Mouse (Mus musculus) embryonic facial prominence, embryonic 10.5 days (tissue): ENCODE data around the gene Hcrtr2. TPM values are rescaled to one million over a fixed set of nuclear protein-coding genes. Genes with fewer than 3 reads are reported as not detected.

ENCODE experiments used
- DNase-seq: peaks from one replicate; pipeline ENCODE4 v3.0.0-alpha.2; 2017; ENCODE audit warnings: low spot score
- H3K27ac ChIP-seq: fragments of 300-500 bp; sonication (generic); replicated peaks from 2 replicates; pipeline ENCODE4 v1.5.1; 2016; ENCODE audit warnings: mild to moderate bottlenecking
- H3K27me3 ChIP-seq: fragments of 300-500 bp; sonication (generic); replicated peaks from 2 replicates; pipeline ENCODE4 v1.6.1; 2016; ENCODE audit warnings: low read depth, mild to moderate bottlenecking; ENCODE audit not compliant: poor library complexity, severe bottlenecking
- H3K36me3 ChIP-seq: fragments of 300-500 bp; sonication (generic); replicated peaks from 2 replicates; pipeline ENCODE4 v1.6.1; 2016; ENCODE audit warnings: mild to moderate bottlenecking, moderate library complexity
- H3K4me1 ChIP-seq: fragments of 300-500 bp; sonication (generic); 2 replicates; pipeline ENCODE4 v1.6.1; 2016
- H3K4me3 ChIP-seq: fragments of 300-500 bp; sonication (generic); 2 replicates; pipeline ENCODE4 v1.5.1; 2016; ENCODE audit warnings: mild to moderate bottlenecking, moderate library complexity
- H3K9me3 ChIP-seq: fragments of 300-500 bp; sonication (generic); 2 replicates; pipeline ENCODE4 v1.6.1; 2016; ENCODE audit warnings: mild to moderate bottlenecking
- WGBS: fragments of 180-500 bp; shearing (Covaris S2); methylation state at CpG from one replicate; pipeline ENCODE4 v1.1.7; 2016; 5-methylcytosine and 5-hydroxymethylcytosine counted together
- polyA plus RNA-seq: library from polyadenylated mRNA; unstranded; fragments of >200 nt; fragmentation: Nextera tagmentation; extraction: Ambion mirVana; gene quantifications from 2 replicates; pipeline ENCODE4 v1.2.1, GENCODE M21; 2016

The Hcrtr2 gene
- polyA plus RNA-seq, 1 experiment from 2014 or later = 0.60 TPM

- no peak overlapping the region for H3K4me3 ChIP-seq
- H3K36me3 ChIP-seq = no peaks in the 10 kb centered on the region
- no peaks in the 10 kb centered on the region for H3K9me3 ChIP-seq
- DNase-seq = no peak
- no peaks in the 10 kb centered on the region for H3K4me1 ChIP-seq
- 67% methylated on average over 1 of the region's 1 CpGs for WGBS
- H3K27ac ChIP-seq = no peak overlapping the region
- H3K27me3 ChIP-seq = no peaks in the 10 kb centered on the region
Measured at GRCm38 (mm10) chr9:76312221-76312620, 11.4 kb downstream of the Hcrtr2 start.

DNA sequence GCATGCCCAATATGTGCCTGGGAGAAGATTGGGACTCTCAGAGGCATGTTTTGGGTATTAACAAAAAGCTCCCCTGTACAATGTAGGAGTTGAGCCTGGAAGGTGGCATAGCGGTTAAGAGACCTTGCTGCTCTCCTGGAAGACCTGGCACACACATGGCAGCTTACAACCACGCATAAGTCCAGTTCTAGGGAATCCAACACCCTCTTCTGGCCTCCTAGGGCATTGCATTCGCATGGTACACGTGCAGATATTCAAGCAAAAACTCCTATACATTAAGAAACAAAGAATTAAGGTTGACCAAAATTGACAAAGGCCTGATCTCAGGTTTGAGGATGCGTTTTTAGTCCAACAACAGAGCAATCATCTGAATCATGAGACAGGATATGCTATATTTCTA lies 32.3 kb downstream of the Hcrtr2 start:
- Histone ChIP-seq H3K9me3 (no peaks in the 10 kb centered on the region), H3K36me3 (no peaks in the 10 kb centered on the region), H3K4me1 (no peaks in the 10 kb centered on the region), H3K27ac (no peak overlapping the region), H3K4me3 (no peak overlapping the region), H3K27me3 (no peaks in the 10 kb centered on the region)
- 73% methylated on average over 5 of the region's 5 CpGs for WGBS
- DNase-seq = no peak

GRCm38 (mm10) chr9:76270886-76271285 lies 52.8 kb downstream of the Hcrtr2 start:
- H3K4me3 ChIP-seq = no peak overlapping the region
- H3K9me3 ChIP-seq = no peaks in the 10 kb centered on the region
- no peaks in the 10 kb centered on the region for H3K36me3 ChIP-seq
- no peaks in the 10 kb centered on the region for H3K27me3 ChIP-seq
- no peak overlapping the region for H3K27ac ChIP-seq
- no peak for DNase-seq
- no peaks in the 10 kb centered on the region for H3K4me1 ChIP-seq

GRCm38 (mm10) chr9:76257731-76258130 lies 65.9 kb downstream of the Hcrtr2 start:
- no peaks in the 10 kb centered on the region for H3K27me3 ChIP-seq
- H3K4me3 ChIP-seq = no peak overlapping the region
- no peak overlapping the region for H3K27ac ChIP-seq
- no peaks in the 10 kb centered on the region for H3K4me1 ChIP-seq
- no peaks in the 10 kb centered on the region for H3K9me3 ChIP-seq
- DNase-seq = no peak
- WGBS = 84% methylated on average over 5 of the region's 5 CpGs
- H3K36me3 ChIP-seq = no peaks in the 10 kb centered on the region

- 88% methylated on average over 7 of the region's 7 CpGs for WGBS
- no peak overlapping the region for H3K4me3 ChIP-seq
- DNase-seq = no peak
Measured at GRCm38 (mm10) chr9:76252544-76252943, 71.1 kb downstream of the Hcrtr2 start.

DNA sequence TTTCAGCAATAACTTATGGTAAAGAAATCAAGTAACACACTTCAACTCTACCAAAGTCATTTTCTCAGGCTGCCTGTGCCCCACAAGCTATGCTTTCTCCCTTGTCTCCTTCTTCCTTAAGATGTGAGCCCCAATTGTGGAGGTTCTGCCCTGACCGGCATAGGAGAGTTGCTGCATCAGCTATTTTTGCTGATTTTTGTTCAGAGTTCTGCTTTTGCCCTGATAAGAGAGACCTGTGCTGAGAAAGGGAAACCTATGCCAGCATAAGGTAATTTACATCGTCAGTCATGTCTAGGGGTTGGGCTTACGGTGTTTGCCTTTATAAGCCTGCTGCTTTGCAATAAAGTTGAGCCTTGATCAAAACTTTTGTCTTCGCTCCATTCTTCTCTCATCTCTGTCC lies 71.5 kb downstream of the Hcrtr2 start:
- Histone ChIP-seq H3K4me1 (no peaks in the 10 kb centered on the region), H3K27me3 (no peaks in the 10 kb centered on the region), H3K36me3 (no peaks in the 10 kb centered on the region), H3K9me3 (no peaks in the 10 kb centered on the region), H3K4me3 (no peak overlapping the region), H3K27ac (no peak overlapping the region)
- 91% methylated on average over 4 of the region's 4 CpGs for WGBS
- DNase-seq = no peak

More at GRCm38 (mm10) chr9:76252544-76252943, 71.1 kb downstream of the Hcrtr2 start:
- H3K9me3 ChIP-seq = no peaks in the 10 kb centered on the region
- H3K4me1 ChIP-seq = no peaks in the 10 kb centered on the region
- H3K27me3 ChIP-seq = no peaks in the 10 kb centered on the region
- no peak overlapping the region for H3K27ac ChIP-seq
- H3K36me3 ChIP-seq = no peaks in the 10 kb centered on the region

GRCm38 (mm10) chr9:76242322-76242721 lies 81.3 kb downstream of the Hcrtr2 start:
- H3K4me3 ChIP-seq = no peak overlapping the region
- no peak for DNase-seq
- no peaks in the 10 kb centered on the region for H3K27me3 ChIP-seq
- H3K4me1 ChIP-seq = 0 out of 2 replicates have a peak, but pooled peaks cover under 1% of the 10 kb centered on the region
- H3K9me3 ChIP-seq = no peaks in the 10 kb centered on the region
- H3K36me3 ChIP-seq = no peaks in the 10 kb centered on the region
- WGBS = 56% methylated on average over 1 of the region's 1 CpGs
- H3K27ac ChIP-seq = no peak overlapping the region

GRCm38 (mm10) chr9:76237946-76238345 lies 85.7 kb downstream of the Hcrtr2 start:
- WGBS = 89% methylated on average over 5 of the region's 5 CpGs
- Histone ChIP-seq H3K4me1 (peaks cover 27% of the 10 kb centered on the region), H3K4me3 (no peak overlapping the region), H3K27ac (no peak overlapping the region), H3K9me3 (no peaks in the 10 kb centered on the region), H3K36me3 (no peaks in the 10 kb centered on the region), H3K27me3 (no peaks in the 10 kb centered on the region)
- no peak for DNase-seq

GRCm38 (mm10) chr9:76237243-76237642 lies 86.4 kb downstream of the Hcrtr2 start:
- Histone ChIP-seq H3K27me3 (no peaks in the 10 kb centered on the region), H3K4me1 (peaks cover 27% of the 10 kb centered on the region), H3K9me3 (no peaks in the 10 kb centered on the region), H3K4me3 (no peak overlapping the region), H3K36me3 (no peaks in the 10 kb centered on the region), H3K27ac (peak overlapping the region; percentile 24; the same call in 1 of the 2 replicates)
- 52% methylated on average over 12 of the region's 12 CpGs for WGBS
- DNase-seq = peak; percentile 27

- Histone ChIP-seq H3K4me1 (peaks cover 27% of the 10 kb centered on the region), H3K4me3 (peak overlapping the region; percentile 56), H3K36me3 (no peaks in the 10 kb centered on the region), H3K27ac (peak overlapping the region; percentile 84), H3K9me3 (no peaks in the 10 kb centered on the region), H3K27me3 (no peaks in the 10 kb centered on the region)
- WGBS = 2% methylated on average over 7 of the region's 7 CpGs
- DNase-seq = peak; percentile 72
Measured at GRCm38 (mm10) chr9:76236626-76237025, 87.0 kb downstream of the Hcrtr2 start.

DNA sequence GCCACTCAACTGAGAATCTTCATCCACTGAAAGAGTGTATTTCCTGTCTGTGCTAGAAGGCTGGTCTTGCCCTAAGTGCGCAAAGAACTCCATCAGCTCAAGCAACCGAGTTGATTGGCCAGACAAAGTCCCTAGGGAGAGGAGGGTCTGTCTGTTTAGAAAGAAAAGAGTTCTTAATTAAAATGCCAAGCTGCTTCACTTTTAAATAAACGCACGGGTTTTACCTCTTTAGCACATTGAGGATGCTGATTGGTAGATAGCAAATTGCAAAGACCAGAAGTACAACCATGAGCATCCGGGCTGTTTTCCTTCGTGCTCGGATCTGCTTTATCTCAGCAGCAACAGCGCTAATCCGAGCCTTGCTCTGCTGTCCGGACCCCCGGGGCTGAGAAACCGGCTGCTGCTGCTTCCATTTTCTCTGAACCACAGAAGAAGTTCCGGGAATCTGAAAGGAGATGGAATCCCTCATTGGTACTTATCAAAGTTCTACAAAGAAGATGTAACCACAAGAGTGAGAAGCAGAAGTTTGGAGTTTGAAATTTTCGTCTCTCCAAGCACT lies 87.6 kb downstream of the Hcrtr2 start:
- peak; percentile 74 for DNase-seq
- H3K36me3 ChIP-seq = no peaks in the 10 kb centered on the region
- H3K27me3 ChIP-seq = no peaks in the 10 kb centered on the region
- peaks cover 27% of the 10 kb centered on the region for H3K4me1 ChIP-seq
- H3K9me3 ChIP-seq = no peaks in the 10 kb centered on the region
- WGBS = 1% methylated on average over 14 of the region's 14 CpGs
- H3K4me3 ChIP-seq = peak overlapping the region; percentile 56
- H3K27ac ChIP-seq = peak overlapping the region; percentile 84

GRCm38 (mm10) chr9:76234899-76235298 lies 88.8 kb downstream of the Hcrtr2 start:
- no peaks in the 10 kb centered on the region for H3K9me3 ChIP-seq
- no peak overlapping the region for H3K4me3 ChIP-seq
- no peaks in the 10 kb centered on the region for H3K27me3 ChIP-seq
- 48% methylated on average over 7 of the region's 7 CpGs for WGBS
- H3K4me1 ChIP-seq = peaks cover 27% of the 10 kb centered on the region
- no peaks in the 10 kb centered on the region for H3K36me3 ChIP-seq
- H3K27ac ChIP-seq = peak overlapping the region; percentile 4; the same call in 1 of the 2 replicates
- peak; percentile 64 for DNase-seq

DNA sequence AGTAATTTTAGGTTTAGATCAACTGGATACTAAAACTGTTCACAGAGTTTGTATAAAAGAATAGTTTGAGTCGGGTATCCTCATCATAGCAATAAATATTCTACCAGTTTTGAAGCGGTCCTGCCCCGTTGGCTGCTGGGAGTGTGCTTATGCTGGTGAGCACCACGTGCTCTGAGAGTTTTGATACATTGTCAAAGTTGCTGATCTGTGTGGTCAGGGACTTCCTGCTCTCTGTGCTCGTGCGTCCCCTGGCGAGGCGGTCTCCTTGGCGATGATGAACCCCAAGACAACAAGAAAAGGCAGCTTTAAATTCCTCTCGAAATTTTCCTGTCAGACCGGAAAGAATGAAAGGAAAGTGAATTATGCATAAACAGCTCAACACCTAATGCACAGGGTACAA lies 93.3 kb downstream of the Hcrtr2 start:
- no peaks in the 10 kb centered on the region for H3K9me3 ChIP-seq
- no peaks in the 10 kb centered on the region for H3K27me3 ChIP-seq
- peaks cover 13% of the 10 kb centered on the region for H3K4me1 ChIP-seq
- no peaks in the 10 kb centered on the region for H3K36me3 ChIP-seq
- no peak for DNase-seq
- no peak overlapping the region for H3K27ac ChIP-seq
- no peak overlapping the region for H3K4me3 ChIP-seq
- 62% methylated on average over 11 of the region's 11 CpGs for WGBS
